Comparison of ENCODE assay signal across 17 mouse cellular contexts in genomic region chr13:29430919-29431318, GRCm38 (mm10).
DNase-seq lines count a peak whose midpoint lies in the region; ATAC-seq and TF ChIP-seq lines count a peak whose summit lies in the region.
"Had no signal": no experiment of that assay in that cellular context is flagged by ENCODE, and none has a peak within 500 bp of the region (broad histone marks: within the 10 kb centered on the region; RNA-seq: fewer than 3 reads in every experiment).

No protein-coding gene starts in this region.

- H3K9ac ChIP-seq in forebrain, embryonic 14.5 days (ENCODE audit: low read length) = no peak overlapping the region
- no peak overlapping the region for H3K9ac ChIP-seq in lung, postnatal 0 days (replicated peaks; ENCODE audit: low read depth)
- no peak overlapping the region for H3K9ac ChIP-seq in intestine, postnatal 0 days (ENCODE audit: low read depth, low read length)
- H3K9ac ChIP-seq: forebrain, postnatal 0 days had no signal

- no peak overlapping the region for H3K27ac ChIP-seq in forebrain, embryonic 14.5 days (ENCODE audit: low read depth, low read length)
- no peak overlapping the region for H3K27ac ChIP-seq in forebrain, embryonic 10.5 days
- no peak overlapping the region for H3K27ac ChIP-seq in lung, postnatal 0 days (ENCODE audit: low read length)
- no peak overlapping the region for H3K27ac ChIP-seq in intestine, postnatal 0 days (ENCODE audit: low read depth, low read length)
- H3K27ac ChIP-seq: embryonic facial prominence, embryonic 10.5 days; gastrocnemius, adult 2 months; kidney, postnatal 0 days had no signal

- no peak for ATAC-seq in forebrain, embryonic 14.5 days
- ATAC-seq in megakaryocyte progenitor cell, adult 5-6 weeks (replicated peaks; ENCODE audit: poor library complexity) = peak; percentile 98
- no peak for ATAC-seq in lung, postnatal 0 days
- no peak for ATAC-seq in intestine, postnatal 0 days
- ATAC-seq: forebrain, postnatal 0 days had no signal

- peak; percentile 17 for DNase-seq in forebrain, embryonic 14.5 days (ENCODE audit: low spot score)
- DNase-seq in forebrain, embryonic 10.5 days (ENCODE audit: extremely low spot score, low spot score) = no peak
- peak; percentile 4 for DNase-seq in spleen, adult 12 weeks (ENCODE audit: low spot score)
- no peak for DNase-seq in spleen, postnatal 4 days (ENCODE audit: low spot score in 2 of 2)
- DNase-seq in lung, postnatal 0 days (ENCODE audit: low spot score) = no peak
- DNase-seq in adrenal gland, postnatal 10 days = no peak
- DNase-seq: adrenal gland, adult 2 months; cerebellum, postnatal 14 days; forebrain, postnatal 0 days; gastrocnemius, adult 2 months; right cerebral cortex, adult 18-20 months had no signal

- H3K9me3 ChIP-seq in forebrain, embryonic 14.5 days (replicated peaks; ENCODE audit: control insufficient read depth, low read length) = no peaks in the 10 kb centered on the region
- no peaks in the 10 kb centered on the region for H3K9me3 ChIP-seq in forebrain, embryonic 10.5 days
- no peaks in the 10 kb centered on the region for H3K9me3 ChIP-seq in lung, postnatal 0 days (ENCODE audit: low read length)
- H3K9me3 ChIP-seq in intestine, postnatal 0 days (ENCODE audit: control insufficient read depth) = no peaks in the 10 kb centered on the region
- H3K9me3 ChIP-seq: embryonic facial prominence, embryonic 10.5 days had no signal

- H3K4me3 ChIP-seq in forebrain, embryonic 14.5 days (ENCODE audit: low read depth, low read length) = no peak overlapping the region
- no peak overlapping the region for H3K4me3 ChIP-seq in forebrain, embryonic 10.5 days
- H3K4me3 ChIP-seq in lung, postnatal 0 days (ENCODE audit: low read depth, low read length) = no peak overlapping the region
- H3K4me3 ChIP-seq in intestine, postnatal 0 days (ENCODE audit: low read depth, low read length) = no peak overlapping the region
- H3K4me3 ChIP-seq: embryonic facial prominence, embryonic 10.5 days; erythroblast, embryonic 14.5 days; gastrocnemius, adult 2 months had no signal

- 49% methylated on average over 4 of the region's 4 CpGs for whole genome bisulfite sequencing in forebrain, embryonic 14.5 days
- WGBS in forebrain, embryonic 10.5 days = 58% methylated on average over 4 of the region's 4 CpGs
- 30% methylated on average over 4 of the region's 4 CpGs for WGBS in lung, postnatal 0 days
- WGBS in intestine, postnatal 0 days = 44% methylated on average over 4 of the region's 4 CpGs

- no peaks in the 10 kb centered on the region for H3K4me1 ChIP-seq in forebrain, embryonic 14.5 days (ENCODE audit: control insufficient read depth, insufficient read depth, low read length)
- 0 out of 2 replicates have a peak, but pooled peaks cover 5% of the 10 kb centered on the region for H3K4me1 ChIP-seq in forebrain, embryonic 10.5 days
- H3K4me1 ChIP-seq in lung, postnatal 0 days (ENCODE audit: insufficient read depth, low read depth, low read length) = no peaks in the 10 kb centered on the region
- H3K4me1 ChIP-seq in intestine, postnatal 0 days (replicated peaks; ENCODE audit: control insufficient read depth, insufficient read depth, low read length) = no peaks in the 10 kb centered on the region

- H3K4me2 ChIP-seq in forebrain, embryonic 14.5 days (ENCODE audit: low read length) = no peak overlapping the region
- H3K4me2 ChIP-seq in lung, postnatal 0 days (replicated peaks; ENCODE audit: low read depth, low read length) = no peak overlapping the region
- H3K4me2 ChIP-seq in intestine, postnatal 0 days (replicated peaks; ENCODE audit: low read depth) = no peak overlapping the region
- H3K4me2 ChIP-seq: liver, embryonic 11.5 days had no signal

- TF ChIP-seq CTCF in lung, postnatal 0 days (IDR thresholded peaks at IDR 0.05) = no peak
- no peak for TF ChIP-seq CTCF in intestine, postnatal 0 days (IDR thresholded peaks at IDR 0.05; ENCODE audit: low read depth)

- no peak for TF ChIP-seq EP300 in lung, postnatal 0 days (IDR thresholded peaks at IDR 0.05)

- H3K27me3 ChIP-seq in forebrain, embryonic 14.5 days (replicated peaks; ENCODE audit: control insufficient read depth, insufficient read depth, low read length) = no peaks in the 10 kb centered on the region
- no peaks in the 10 kb centered on the region for H3K27me3 ChIP-seq in forebrain, embryonic 10.5 days (ENCODE audit: poor library complexity, severe bottlenecking)
- H3K27me3 ChIP-seq in lung, postnatal 0 days (replicated peaks; ENCODE audit: insufficient read depth, low read length) = no peaks in the 10 kb centered on the region
- no peaks in the 10 kb centered on the region for H3K27me3 ChIP-seq in intestine, postnatal 0 days (replicated peaks; ENCODE audit: control insufficient read depth, insufficient read depth, low read length)

- H3K36me3 ChIP-seq in forebrain, embryonic 14.5 days (ENCODE audit: control insufficient read depth, insufficient read depth, low read length) = no peaks in the 10 kb centered on the region
- H3K36me3 ChIP-seq in forebrain, embryonic 10.5 days (replicated peaks) = no peaks in the 10 kb centered on the region
- no peaks in the 10 kb centered on the region for H3K36me3 ChIP-seq in lung, postnatal 0 days (ENCODE audit: insufficient read depth, low read length)
- H3K36me3 ChIP-seq in intestine, postnatal 0 days (ENCODE audit: control insufficient read depth, insufficient read depth) = no peaks in the 10 kb centered on the region

Comparison
In these comparisons a context has a peak if more than half of its experiments do, and no peak if none do; other contexts are left out.
1. DNase-seq: peak in forebrain, embryonic 14.5 days (single experiment) and spleen, adult 12 weeks (single experiment); none in forebrain, embryonic 10.5 days (single experiment), spleen, postnatal 4 days (0 of 2), lung, postnatal 0 days (single experiment) and adrenal gland, postnatal 10 days (single experiment).